Mouse (Mus musculus) layer of hippocampus, adult 8-10 months (tissue): ENCODE data around the gene Dcaf15. TPM values are rescaled to one million over a fixed set of nuclear protein-coding genes. Genes with fewer than 3 reads are reported as not detected.

ENCODE experiments used
- DNase-seq, 2 experiments: peaks; one replicate each; pipeline ENCODE4 v3.0.0; 2022; ENCODE audit warnings: low spot score in 2 of 2
- total RNA-seq, 4 experiments: library from RNA; stranded (reverse); gene quantifications; 2 replicates each; pipeline ENCODE4 v1.2.4; 2022

Dcaf15 gene
- 10 to 100 TPM; 18.9 to 21.6 (median 19.3) TPM for total RNA-seq

- DNase-seq, result peak; percentile 96 to 99
Measured at GRCm38 (mm10) chr8:84104697-84105609, at the start of gene Dcaf15. Gene Dcaf15 (minus strand): TSS chr8:84104768.

- DNase-seq, result no peak
Measured at GRCm38 (mm10) chr8:84149181-84149580, 44.6 kb upstream of the Dcaf15 start.

GRCm38 (mm10) chr8:84148531-84148850 lies 43.9 kb upstream of the Dcaf15 start:
- no peak for DNase-seq

- peak; percentile 93 to 95 for DNase-seq
Measured at GRCm38 (mm10) chr8:84147769-84148530, 43.4 kb upstream of the Dcaf15 start, which contains the start of the genes Cc2d1a and 4930432K21Rik. Gene Cc2d1a (minus strand): TSS chr8:84147936. Gene 4930432K21Rik (plus strand): TSS chr8:84148025.

- peak in 1 of 2 experiments; percentile 38 for DNase-seq
Measured at GRCm38 (mm10) chr8:84147324-84147766, 42.8 kb upstream of the Dcaf15 start.

GRCm38 (mm10) chr8:84144636-84145245 lies 40.2 kb upstream of the Dcaf15 start:
- DNase-seq, result no peak

GRCm38 (mm10) chr8:84140838-84141237 lies 36.3 kb upstream of the Dcaf15 start:
- DNase-seq, result no peak

GRCm38 (mm10) chr8:84137848-84138247 lies 33.3 kb upstream of the Dcaf15 start:
- DNase-seq, result no peak

GRCm38 (mm10) chr8:84132225-84132624 lies 27.7 kb upstream of the Dcaf15 start:
- peak in 1 of 2 experiments; percentile 13 for DNase-seq

- DNase-seq, result peak in 1 of 2 experiments; percentile 5
Measured at GRCm38 (mm10) chr8:84130806-84131205, 26.2 kb upstream of the Dcaf15 start.

GRCm38 (mm10) chr8:84128277-84128676 lies 23.7 kb upstream of the Dcaf15 start:
- DNase-seq, result no peak

GRCm38 (mm10) chr8:84127202-84127901 lies 22.8 kb upstream of the Dcaf15 start:
- no peak for DNase-seq

- no peak for DNase-seq
Measured at GRCm38 (mm10) chr8:84126742-84127141, 22.2 kb upstream of the Dcaf15 start.

GRCm38 (mm10) chr8:84125656-84126055 lies 21.1 kb upstream of the Dcaf15 start, which contains the start of gene Podnl1:
Gene Podnl1 (plus strand): TSS chr8:84125989.
- DNase-seq, result no peak

GRCm38 (mm10) chr8:84122151-84122550 lies 17.6 kb upstream of the Dcaf15 start:
- no peak for DNase-seq

GRCm38 (mm10) chr8:84115646-84116045 lies 11.1 kb upstream of the Dcaf15 start:
- no peak for DNase-seq

- no peak for DNase-seq
Measured at GRCm38 (mm10) chr8:84106216-84107040, 1.9 kb upstream of the Dcaf15 start.

GRCm38 (mm10) chr8:84105676-84106075 lies 1.1 kb upstream of the Dcaf15 start:
- DNase-seq, result no peak

GRCm38 (mm10) chr8:84104221-84104620 lies 347 bp downstream of the Dcaf15 start:
- DNase-seq, result no peak

- no peak for DNase-seq
Measured at GRCm38 (mm10) chr8:84103601-84104000, 967 bp downstream of the Dcaf15 start.
